Mouse (Mus musculus) testis, adult 2 months (tissue): ENCODE measurements at regions not wholly inside any gene's neighbourhood (a gene's known extent, or its start where the extent isn't known, plus 50 kb on each side); places are given as distances from the start of the nearest gene placed in this dataset.

Experiments used
- H3K27ac ChIP-seq: fragments of 200-500 bp; 2 replicates; pipeline ENCODE4 v1.5.1; 2012; ENCODE audit warnings: low read depth, low read length; ENCODE audit not compliant: control insufficient read depth, insufficient read depth
- H3K27me3 ChIP-seq: fragments of 200-500 bp; 2 replicates; pipeline ENCODE4 v1.6.1; 2012; ENCODE audit warnings: mild to moderate bottlenecking, low read length, moderate library complexity; ENCODE audit not compliant: control insufficient read depth, insufficient read depth
- H3K36me3 ChIP-seq: fragments of 200-500 bp; 2 replicates; pipeline ENCODE4 v1.6.1; 2012; ENCODE audit warnings: mild to moderate bottlenecking, low read length; ENCODE audit not compliant: control insufficient read depth, insufficient read depth
- H3K4me1 ChIP-seq: fragments of 200-500 bp; 2 replicates; pipeline ENCODE4 v1.6.1; 2012; ENCODE audit warnings: low read length; ENCODE audit not compliant: control insufficient read depth, insufficient read depth
- H3K4me3 ChIP-seq: fragments of 200-500 bp; 2 replicates; pipeline ENCODE4 v1.5.1; 2012; ENCODE audit warnings: low read depth, mild to moderate bottlenecking, low read length, moderate library complexity, mixed read lengths; ENCODE audit not compliant: control insufficient read depth
- CTCF ChIP-seq: fragments of 200-500 bp; IDR thresholded peaks from 2 replicates; pipeline ENCODE4 v1.5.1; 2012; ENCODE audit warnings: low read depth, mild to moderate bottlenecking, inconsistent platforms, low read length, moderate library complexity; ENCODE audit not compliant: control insufficient read depth, insufficient read depth, insufficient replicate concordance
- POLR2A ChIP-seq: fragments of 200-500 bp; IDR thresholded peaks from 2 replicates; pipeline ENCODE4 v1.6.1; 2012; ENCODE audit warnings: low read depth, mild to moderate bottlenecking, inconsistent platforms, low read length, moderate library complexity; ENCODE audit not compliant: control insufficient read depth

GRCm38 (mm10) chr6:67186537-67187274 lies 51.3 kb upstream of the Serbp1 start:
- no peaks in the 10 kb centered on the region for H3K4me1 ChIP-seq
- no peak overlapping the region for H3K27ac ChIP-seq
- H3K4me3 ChIP-seq, result no peak overlapping the region
- no peaks in the 10 kb centered on the region for H3K36me3 ChIP-seq
- TF ChIP-seq POLR2A (no peak), CTCF (no peak)
- H3K27me3 ChIP-seq, result no peaks in the 10 kb centered on the region

DNA sequence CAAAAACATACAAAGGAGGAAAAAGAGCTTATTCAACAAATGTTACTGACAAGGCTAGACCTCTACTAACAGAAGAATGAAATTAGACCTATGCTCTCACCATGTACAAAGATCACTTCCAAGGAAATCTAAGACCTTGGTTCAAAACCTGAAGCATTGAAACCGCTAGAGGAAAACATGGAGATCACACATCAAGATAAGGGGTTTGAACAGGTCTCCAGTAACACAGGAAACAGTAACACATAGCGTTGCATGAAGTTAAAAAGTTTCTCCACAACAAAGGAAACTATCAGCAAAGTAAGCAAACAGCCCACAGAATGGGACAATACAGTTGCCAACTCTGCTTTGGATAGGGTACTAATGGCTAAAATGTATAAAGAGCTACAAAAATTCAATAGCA lies 53.3 kb upstream of the Serbp1 start:
- Histone ChIP-seq H3K36me3 (no peaks in the 10 kb centered on the region), H3K27ac (no peak overlapping the region), H3K4me1 (no peaks in the 10 kb centered on the region), H3K27me3 (no peaks in the 10 kb centered on the region), H3K4me3 (no peak overlapping the region)
- TF ChIP-seq CTCF, result no peak
- no peak for TF ChIP-seq POLR2A

GRCm38 (mm10) chr6:67183481-67184215 lies 54.3 kb upstream of the Serbp1 start:
- H3K36me3 ChIP-seq, result no peaks in the 10 kb centered on the region
- no peaks in the 10 kb centered on the region for H3K27me3 ChIP-seq
- TF ChIP-seq POLR2A (no peak), CTCF (no peak)
- H3K27ac ChIP-seq, result no peak overlapping the region
- no peaks in the 10 kb centered on the region for H3K4me1 ChIP-seq
- no peak overlapping the region for H3K4me3 ChIP-seq

- no peak overlapping the region for H3K4me3 ChIP-seq
- no peak overlapping the region for H3K27ac ChIP-seq
- no peak for TF ChIP-seq CTCF
- no peak for TF ChIP-seq POLR2A
- no peaks in the 10 kb centered on the region for H3K27me3 ChIP-seq
- H3K4me1 ChIP-seq, result no peaks in the 10 kb centered on the region
- no peaks in the 10 kb centered on the region for H3K36me3 ChIP-seq
These were observed 55.5 kb upstream of the Serbp1 start for GRCm38 (mm10) chr6:67182453-67182852.

DNA sequence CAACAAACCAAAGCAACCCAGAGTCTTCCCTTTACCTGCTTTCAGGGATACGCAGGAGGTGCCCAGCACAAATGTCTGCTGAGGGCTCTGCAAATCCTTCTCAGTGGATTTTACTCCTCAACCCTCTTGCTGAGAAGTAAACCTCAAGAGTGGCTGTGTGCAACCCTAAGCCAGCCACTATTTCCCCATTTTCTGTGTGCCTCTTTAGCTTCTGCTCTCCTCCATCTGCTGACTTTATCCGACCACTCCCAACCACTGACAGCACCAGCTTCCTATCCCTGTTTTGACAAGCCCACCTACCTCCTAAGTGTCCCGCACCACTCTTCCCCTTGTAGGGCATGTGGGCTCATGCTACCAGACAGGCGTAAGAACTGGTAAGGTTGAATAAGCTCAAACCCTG lies 56.5 kb upstream of the Serbp1 start:
- Histone ChIP-seq H3K4me1 (no peaks in the 10 kb centered on the region), H3K27me3 (no peaks in the 10 kb centered on the region), H3K4me3 (no peak overlapping the region), H3K27ac (no peak overlapping the region), H3K36me3 (no peaks in the 10 kb centered on the region)
- no peak for TF ChIP-seq CTCF
- no peak for TF ChIP-seq POLR2A

DNA sequence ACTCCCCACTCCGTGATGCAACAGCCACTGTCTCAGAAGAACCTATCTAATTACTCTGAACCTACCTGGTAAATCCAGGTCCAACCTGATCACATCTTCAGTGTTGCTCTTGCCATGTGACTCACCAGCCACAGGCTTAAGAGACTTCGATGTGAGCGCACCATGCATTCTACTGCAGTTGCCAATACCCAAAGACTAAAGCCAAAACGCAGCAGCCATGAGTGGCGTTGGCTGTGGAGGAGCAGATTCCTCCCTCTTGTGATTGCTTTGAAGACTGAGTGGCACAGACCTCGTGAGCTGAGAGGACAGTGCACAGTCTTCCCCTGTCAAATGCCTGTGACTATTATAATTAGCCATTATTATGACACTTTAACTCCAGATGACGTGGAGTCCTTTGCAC lies 58.6 kb upstream of the Serbp1 start:
- H3K4me1 ChIP-seq, result no peaks in the 10 kb centered on the region
- no peaks in the 10 kb centered on the region for H3K36me3 ChIP-seq
- H3K27me3 ChIP-seq, result no peaks in the 10 kb centered on the region
- H3K27ac ChIP-seq, result no peak overlapping the region
- no peak overlapping the region for H3K4me3 ChIP-seq
- no peak for TF ChIP-seq CTCF
- TF ChIP-seq POLR2A, result no peak

- Histone ChIP-seq H3K4me3 (no peak overlapping the region), H3K27ac (no peak overlapping the region), H3K4me1 (no peaks in the 10 kb centered on the region), H3K27me3 (no peaks in the 10 kb centered on the region), H3K36me3 (no peaks in the 10 kb centered on the region)
- TF ChIP-seq POLR2A (no peak), CTCF (no peak)
These were observed 59.4 kb upstream of the Serbp1 start for GRCm38 (mm10) chr6:67178531-67178930.
